Mouse (Mus musculus) testis, adult 2 months (tissue): Measurements from ENCODE around the gene Clcn7. TPM values are rescaled to one million over a fixed set of nuclear protein-coding genes. Genes with fewer than 3 reads are reported as not detected.

Experiments used
- H3K27ac ChIP-seq: fragments of 200-500 bp; 2 replicates; pipeline ENCODE4 v1.5.1; 2012; ENCODE audit warnings: low read depth, low read length; ENCODE audit not compliant: control insufficient read depth, insufficient read depth
- H3K27me3 ChIP-seq: fragments of 200-500 bp; 2 replicates; pipeline ENCODE4 v1.6.1; 2012; ENCODE audit warnings: mild to moderate bottlenecking, low read length, moderate library complexity; ENCODE audit not compliant: control insufficient read depth, insufficient read depth
- H3K36me3 ChIP-seq: fragments of 200-500 bp; 2 replicates; pipeline ENCODE4 v1.6.1; 2012; ENCODE audit warnings: mild to moderate bottlenecking, low read length; ENCODE audit not compliant: control insufficient read depth, insufficient read depth
- H3K4me1 ChIP-seq: fragments of 200-500 bp; 2 replicates; pipeline ENCODE4 v1.6.1; 2012; ENCODE audit warnings: low read length; ENCODE audit not compliant: control insufficient read depth, insufficient read depth
- H3K4me3 ChIP-seq: fragments of 200-500 bp; 2 replicates; pipeline ENCODE4 v1.5.1; 2012; ENCODE audit warnings: low read depth, mild to moderate bottlenecking, low read length, moderate library complexity, mixed read lengths; ENCODE audit not compliant: control insufficient read depth
- CTCF ChIP-seq: fragments of 200-500 bp; IDR thresholded peaks from 2 replicates; pipeline ENCODE4 v1.5.1; 2012; ENCODE audit warnings: low read depth, mild to moderate bottlenecking, inconsistent platforms, low read length, moderate library complexity; ENCODE audit not compliant: control insufficient read depth, insufficient read depth, insufficient replicate concordance
- POLR2A ChIP-seq: fragments of 200-500 bp; IDR thresholded peaks from 2 replicates; pipeline ENCODE4 v1.6.1; 2012; ENCODE audit warnings: low read depth, mild to moderate bottlenecking, inconsistent platforms, low read length, moderate library complexity; ENCODE audit not compliant: control insufficient read depth
- polyA plus RNA-seq: library from polyadenylated mRNA; depleted of rRNA; stranded (reverse); fragments of >200 nt; gene quantifications from 2 replicates; pipeline ENCODE4 v1.2.3, GENCODE M21; 2012; rRNA removed

Gene Clcn7
- polyA plus RNA-seq, 1 experiment, result 14.1 TPM

- H3K27me3 ChIP-seq, result no peaks in the 10 kb centered on the region
- peak overlapping the region; percentile 93 for H3K4me3 ChIP-seq
- H3K4me1 ChIP-seq, result peaks cover 15% of the 10 kb centered on the region
- H3K36me3 ChIP-seq, result no peaks in the 10 kb centered on the region
- peak overlapping the region; percentile 59 for H3K27ac ChIP-seq
- no peak for TF ChIP-seq CTCF
- TF ChIP-seq POLR2A, result no peak
These were observed 51.8 kb downstream of the Clcn7 start for GRCm38 (mm10) chr17:25184961-25185360.

DNA sequence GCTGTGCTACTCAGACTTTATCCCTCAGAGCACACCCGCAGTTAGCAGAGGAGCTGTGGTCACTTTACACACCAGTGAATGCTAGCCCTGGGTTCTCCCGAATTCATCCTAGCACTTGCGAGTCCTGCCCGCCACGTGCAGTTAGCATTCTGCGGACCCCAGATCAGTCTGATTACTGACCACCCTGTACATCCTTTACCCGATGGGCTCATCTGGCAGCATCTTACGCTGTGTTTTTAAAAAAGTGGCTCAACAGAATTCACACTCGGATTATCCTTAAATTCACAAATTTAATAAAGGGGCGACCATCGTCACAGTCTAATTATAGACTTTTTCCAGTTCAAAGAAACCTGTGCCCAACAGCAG lies 54.6 kb downstream of the Clcn7 start:
- H3K36me3 ChIP-seq, result no peaks in the 10 kb centered on the region
- peak overlapping the region; percentile 2; the same call in 1 of the 2 replicates for H3K27ac ChIP-seq
- peaks cover 15% of the 10 kb centered on the region for H3K4me1 ChIP-seq
- peak overlapping the region; percentile 60 for H3K4me3 ChIP-seq
- no peaks in the 10 kb centered on the region for H3K27me3 ChIP-seq
- TF ChIP-seq POLR2A (no peak), CTCF (no peak)

GRCm38 (mm10) chr17:25188150-25189031 lies 55.2 kb downstream of the Clcn7 start, which contains the start of gene Unkl:
TSS of gene Unkl (plus strand) at chr17:25188397.
- no peaks in the 10 kb centered on the region for H3K36me3 ChIP-seq
- H3K4me3 ChIP-seq, result peak within 1 kb of the TSS; percentile 88
- peak within 1 kb of the TSS; percentile 60 for H3K27ac ChIP-seq
- H3K27me3 ChIP-seq, result no peaks in the 10 kb centered on the region
- TF ChIP-seq CTCF (no peak), POLR2A (peak; percentile 51; the same call in 1 of the 2 replicates)
- peaks cover 15% of the 10 kb centered on the region for H3K4me1 ChIP-seq

DNA sequence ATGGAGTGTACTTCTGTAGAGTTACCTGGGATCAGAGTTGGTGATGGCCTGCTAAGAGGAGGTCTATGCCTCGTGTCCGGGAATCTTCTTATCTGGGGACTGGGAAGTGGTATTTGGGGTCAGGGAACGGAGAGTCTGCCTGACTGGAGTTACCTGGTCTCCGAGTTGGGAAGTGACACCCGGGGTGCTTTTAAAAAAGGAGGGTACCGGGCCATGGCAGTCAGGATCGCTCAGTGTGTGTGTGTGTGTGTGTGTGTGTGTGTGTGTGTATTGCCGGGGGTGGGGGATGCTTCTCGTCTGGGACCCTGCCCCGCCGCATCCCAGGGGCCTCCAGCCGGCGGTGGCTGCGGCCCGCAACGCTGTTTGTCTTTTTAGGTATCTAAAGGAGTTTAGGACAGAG lies 55.9 kb downstream of the Clcn7 start:
- Histone ChIP-seq H3K36me3 (no peaks in the 10 kb centered on the region), H3K27me3 (no peaks in the 10 kb centered on the region), H3K27ac (no peak overlapping the region), H3K4me3 (peak overlapping the region; percentile 88), H3K4me1 (peaks cover 15% of the 10 kb centered on the region)
- TF ChIP-seq CTCF (no peak), POLR2A (no peak)

GRCm38 (mm10) chr17:25202401-25202800 lies 69.2 kb downstream of the Clcn7 start:
- Histone ChIP-seq H3K36me3 (no peaks in the 10 kb centered on the region), H3K4me1 (0 out of 2 replicates have a peak, but pooled peaks cover 2% of the 10 kb centered on the region), H3K27me3 (no peaks in the 10 kb centered on the region), H3K27ac (no peak overlapping the region), H3K4me3 (no peak overlapping the region)
- TF ChIP-seq POLR2A (no peak), CTCF (no peak)

GRCm38 (mm10) chr17:25210006-25210405 lies 76.8 kb downstream of the Clcn7 start:
- no peak overlapping the region for H3K4me3 ChIP-seq
- no peaks in the 10 kb centered on the region; the same call in 1 of the 2 replicates for H3K36me3 ChIP-seq
- no peaks in the 10 kb centered on the region for H3K27me3 ChIP-seq
- no peak for TF ChIP-seq CTCF
- TF ChIP-seq POLR2A, result no peak
- H3K27ac ChIP-seq, result no peak overlapping the region
- H3K4me1 ChIP-seq, result peaks cover 8% of the 10 kb centered on the region

- Histone ChIP-seq H3K4me1 (peaks cover 6% of the 10 kb centered on the region), H3K27ac (no peak overlapping the region), H3K27me3 (no peaks in the 10 kb centered on the region), H3K4me3 (no peak overlapping the region; the same call in 1 of the 2 replicates), H3K36me3 (no peaks in the 10 kb centered on the region; the same call in 1 of the 2 replicates)
- TF ChIP-seq POLR2A (no peak), CTCF (no peak)
These were observed 77.7 kb downstream of the Clcn7 start for GRCm38 (mm10) chr17:25210680-25211466.

GRCm38 (mm10) chr17:25211705-25212104 lies 78.5 kb downstream of the Clcn7 start:
- H3K4me3 ChIP-seq, result no peak overlapping the region
- peaks cover 6% of the 10 kb centered on the region for H3K4me1 ChIP-seq
- no peaks in the 10 kb centered on the region for H3K27me3 ChIP-seq
- H3K27ac ChIP-seq, result no peak overlapping the region
- H3K36me3 ChIP-seq, result no peaks in the 10 kb centered on the region; the same call in 1 of the 2 replicates
- no peak for TF ChIP-seq POLR2A
- TF ChIP-seq CTCF, result no peak

Other genes starting within 250 kb of the Clcn7 start
- 125 and 131 TPM in 2 replicates for gene Nubp2, start 247.0 kb upstream of the Clcn7 start, polyA plus RNA-seq
- gene Spsb3, start 246.7 kb upstream of the Clcn7 start, polyA plus RNA-seq, result 161 and 177 TPM in 2 replicates
- 28.0 and 31.2 TPM in 2 replicates for gene Eme2, start 238.3 kb upstream of the Clcn7 start, polyA plus RNA-seq
- 45.9 and 56.7 TPM in 2 replicates for gene Mrps34, start 238.3 kb upstream of the Clcn7 start, polyA plus RNA-seq
- gene Nme3, start 236.9 kb upstream of the Clcn7 start, polyA plus RNA-seq, result 9.3 and 15.5 TPM in 2 replicates
- 60.2 and 62.6 TPM in 2 replicates for gene Mapk8ip3, start 196.4 kb upstream of the Clcn7 start, polyA plus RNA-seq
- 5.4 and 6.5 TPM in 2 replicates for gene Jpt2, start 172.7 kb upstream of the Clcn7 start, polyA plus RNA-seq
- 26.5 and 27.6 TPM in 2 replicates for gene Cramp1l, start 117.6 kb upstream of the Clcn7 start, polyA plus RNA-seq
- gene Ift140, start 117.3 kb upstream of the Clcn7 start, polyA plus RNA-seq, result 130 and 146 TPM in 2 replicates
- gene Tmem204, start 49.8 kb upstream of the Clcn7 start, polyA plus RNA-seq, result 4.1 and 5.2 TPM in 2 replicates
- gene Telo2, start 17.4 kb upstream of the Clcn7 start, polyA plus RNA-seq, result 5.4 and 7.0 TPM in 2 replicates
- 0.23 and 0.40 TPM in 2 replicates for gene Ptx4, start 12.6 kb upstream of the Clcn7 start, polyA plus RNA-seq
- gene Ccdc154, start 29.1 kb downstream of the Clcn7 start, polyA plus RNA-seq, result 22.6 and 23.5 TPM in 2 replicates
- gene Gm38655, start 42.1 kb downstream of the Clcn7 start, polyA plus RNA-seq, result 0.36 and 0.83 TPM in 2 replicates
- 4.6 and 5.0 TPM in 2 replicates for gene BC003965, start 51.2 kb downstream of the Clcn7 start, polyA plus RNA-seq
- gene Unkl, start 55.0 kb downstream of the Clcn7 start, polyA plus RNA-seq, result 11.2 and 11.7 TPM in 2 replicates
- 20.2 and 24.5 TPM in 2 replicates for gene Gnptg, start 106.7 kb downstream of the Clcn7 start, polyA plus RNA-seq
- gene Tsr3, start 106.8 kb downstream of the Clcn7 start, polyA plus RNA-seq, result 17.5 and 18.1 TPM in 2 replicates
- gene Baiap3, start 123.0 kb downstream of the Clcn7 start, polyA plus RNA-seq, result 2.9 and 3.8 TPM in 2 replicates
- gene Ube2i, start 141.2 kb downstream of the Clcn7 start, polyA plus RNA-seq, result 226 and 232 TPM in 2 replicates
- 0.11 TPM in 1 of 2 replicates, not detected in the other for gene Prss34, start 165.0 kb downstream of the Clcn7 start, polyA plus RNA-seq
- not detected in 2 replicates for gene Prss28, start 175.3 kb downstream of the Clcn7 start, polyA plus RNA-seq
- not detected in 2 replicates for gene Prss29, start 185.3 kb downstream of the Clcn7 start, polyA plus RNA-seq
- gene Tpsab1, start 212.2 kb downstream of the Clcn7 start, polyA plus RNA-seq, result 0.20 and 0.26 TPM in 2 replicates
- 0.10 and 0.61 TPM in 2 replicates for gene Tpsb2, start 232.9 kb downstream of the Clcn7 start, polyA plus RNA-seq
- not detected in 2 replicates for gene Tpsg1, start 235.9 kb downstream of the Clcn7 start, polyA plus RNA-seq